Mouse (Mus musculus): ENCODE measurements at regions not wholly inside any gene's neighbourhood (a gene's known extent, or its start where the extent isn't known, plus 50 kb on each side); places are given as distances from the start of the nearest gene placed in this dataset.

DNA sequence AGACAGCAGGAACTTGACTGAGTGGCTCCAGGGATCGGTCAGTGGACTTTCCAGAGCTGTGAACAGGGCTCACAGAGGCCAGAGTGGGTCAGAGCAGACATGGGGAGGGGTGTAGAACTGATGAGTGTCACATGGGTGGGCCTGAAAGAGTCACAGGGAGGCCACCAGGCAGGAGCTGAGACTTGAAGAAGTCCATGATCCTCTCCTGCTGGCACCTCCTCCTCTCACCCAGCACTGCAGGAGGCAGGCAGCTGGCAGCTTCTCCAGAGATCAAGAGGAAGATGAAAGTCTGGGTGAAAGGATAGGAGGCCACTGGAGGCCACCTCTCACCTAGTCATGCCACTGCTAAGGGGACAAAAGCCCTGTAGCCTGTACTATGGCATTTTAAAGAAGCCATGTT is 54.5 kb upstream of the Tmem189 start:
- no peak for DNase-seq (ENCODE audit: extremely low spot score in 1 of 2, low spot score in 2 of 2)
- intact Hi-C loops (cut with DNase I), result no loop called here

- DNase-seq (ENCODE audit: extremely low spot score in 1 of 2, low spot score in 2 of 2), result no peak
- intact Hi-C loops (cut with DNase I), result no loop called here
These were observed 52.9 kb upstream of the Tmem189 start for GRCm38 (mm10) chr2:167742479-167742878.

DNA sequence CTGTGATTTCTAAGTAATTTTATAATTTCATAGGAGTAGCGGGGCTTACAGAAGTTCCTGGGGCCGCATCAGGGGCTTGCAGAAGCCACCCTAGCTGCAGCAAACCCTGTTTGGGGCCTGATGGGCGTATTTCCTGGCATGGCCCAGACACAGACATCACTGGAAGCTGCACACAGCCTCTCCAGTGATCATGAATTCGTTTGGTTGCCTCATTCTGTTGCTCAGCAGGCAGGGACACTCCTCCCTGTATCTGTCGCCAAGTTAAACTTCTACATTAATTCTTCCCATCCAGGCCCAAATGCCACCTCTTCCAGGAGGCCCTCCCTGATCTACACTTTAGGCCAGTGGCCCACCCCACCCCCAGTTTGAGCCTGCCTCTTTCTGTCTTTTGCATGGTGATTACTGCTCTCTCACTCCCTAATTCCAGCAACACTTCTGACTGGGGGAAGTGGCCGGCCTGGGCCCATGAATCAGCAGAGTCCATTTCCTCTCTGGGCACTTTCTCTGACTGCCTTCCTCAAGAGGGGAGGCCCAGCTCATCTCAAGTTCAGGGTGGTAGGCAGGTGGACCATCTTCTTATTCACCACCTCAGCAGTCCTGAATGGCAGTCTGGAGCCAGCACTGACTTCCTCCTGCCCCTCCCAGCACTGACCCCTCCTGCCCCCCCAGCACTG is 51.0 kb upstream of the Tmem189 start:
- intact Hi-C loops (cut with DNase I), result no loop called here
- DNase-seq (ENCODE audit: extremely low spot score in 1 of 2, low spot score in 2 of 2), result no peak
